Mouse (Mus musculus): ENCODE results near the gene Enpep. TPM values are rescaled to one million over a fixed set of nuclear protein-coding genes. Genes with fewer than 3 reads are reported as not detected.

The Enpep gene
- 0.05 and 0.12 TPM in 2 replicates for polyA plus RNA-seq (2016; fragmentation: Nextera tagmentation; extraction: Ambion mirVana)

DNA sequence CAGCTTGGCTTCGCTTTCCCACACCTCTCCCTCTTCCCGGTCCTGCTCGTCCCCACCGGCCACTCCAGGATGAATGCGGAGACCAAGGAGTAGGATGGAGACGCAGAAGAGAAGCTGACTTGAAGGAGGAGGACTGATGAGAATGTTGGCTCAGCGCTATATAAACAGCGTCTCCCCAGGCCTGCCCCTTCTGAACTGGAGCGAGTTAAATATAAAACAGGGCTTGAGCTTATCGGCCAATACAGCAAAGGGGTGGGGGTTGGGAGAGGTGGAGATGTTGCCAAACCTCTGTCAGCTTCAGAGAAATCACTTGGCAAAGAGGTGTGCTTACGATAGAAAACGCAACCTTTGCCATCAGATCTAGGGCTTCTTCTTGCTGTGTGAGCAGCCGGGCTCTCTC lies at the start of gene Enpep:
Gene Enpep, minus strand, starts transcription at position 135 of the 400 bp plus-strand sequence.
- no peak for DNase-seq (ENCODE audit: low spot score)
- Histone ChIP-seq H3K27me3 (ENCODE audit: low read depth, poor library complexity, severe bottlenecking) (no peaks in the 10 kb centered on the region), H3K27ac (replicated peaks) (no peak within 1 kb of the TSS), H3K9me3 (replicated peaks) (no peaks in the 10 kb centered on the region), H3K36me3 (no peaks in the 10 kb centered on the region), H3K4me1 (no peaks in the 10 kb centered on the region), H3K4me3 (no peak within 1 kb of the TSS)
- WGBS = 77% methylated on average over 13 of the region's 13 CpGs

DNA sequence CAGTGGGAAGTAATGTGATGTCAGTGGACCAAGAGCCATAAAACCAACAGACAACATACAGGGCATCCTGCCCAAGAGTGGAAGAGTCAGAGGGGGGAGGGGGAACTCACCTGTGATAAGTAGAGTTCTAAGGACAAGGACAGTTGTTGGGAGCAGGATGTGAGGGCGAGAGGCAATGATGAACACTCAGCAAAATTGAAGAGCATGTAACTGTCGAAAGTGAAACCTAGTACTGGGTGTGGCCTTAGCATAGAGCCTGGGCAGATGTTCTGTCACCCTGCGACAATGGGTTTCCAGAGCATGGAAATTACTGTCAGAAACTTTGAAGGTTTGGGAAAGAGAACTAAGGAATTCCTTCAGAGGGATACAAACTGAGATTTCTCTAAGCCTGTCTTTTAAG lies 46.6 kb upstream of the Enpep start:
- 84% methylated on average over 3 of the region's 3 CpGs for WGBS
- H3K4me3 ChIP-seq = no peak overlapping the region
- H3K27ac ChIP-seq (replicated peaks) = no peak overlapping the region
- no peaks in the 10 kb centered on the region for H3K4me1 ChIP-seq
- no peaks in the 10 kb centered on the region for H3K27me3 ChIP-seq (ENCODE audit: low read depth, poor library complexity, severe bottlenecking)
- no peaks in the 10 kb centered on the region for H3K36me3 ChIP-seq
- no peak for DNase-seq (ENCODE audit: low spot score)
- no peaks in the 10 kb centered on the region for H3K9me3 ChIP-seq (replicated peaks)

DNA sequence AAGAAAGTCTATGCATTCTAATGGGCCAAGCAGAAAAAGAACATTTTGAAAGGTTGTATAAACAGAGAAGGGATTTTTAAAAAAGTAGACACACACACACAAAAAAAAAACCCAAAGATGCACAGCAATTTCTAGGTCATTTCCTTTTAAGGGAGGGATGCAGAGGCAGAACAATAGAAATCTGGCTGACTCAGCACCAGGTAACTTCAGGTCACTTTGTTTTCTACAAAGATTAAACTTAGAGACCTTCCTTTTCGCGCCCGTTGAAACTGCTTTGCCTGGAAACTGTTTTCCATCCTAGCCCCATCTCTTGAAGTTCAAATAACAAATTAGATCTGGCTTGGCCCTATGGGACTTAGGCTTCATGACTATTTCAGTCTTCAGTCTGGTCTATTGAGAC lies 42.6 kb upstream of the Enpep start:
- no peak overlapping the region for H3K27ac ChIP-seq (replicated peaks)
- no peaks in the 10 kb centered on the region for H3K36me3 ChIP-seq
- 0 out of 2 replicates have a peak, but pooled peaks cover 3% of the 10 kb centered on the region for H3K4me1 ChIP-seq
- 96% methylated on average over 3 of the region's 3 CpGs for WGBS
- no peaks in the 10 kb centered on the region for H3K9me3 ChIP-seq (replicated peaks)
- no peaks in the 10 kb centered on the region for H3K27me3 ChIP-seq (ENCODE audit: low read depth, poor library complexity, severe bottlenecking)
- no peak overlapping the region for H3K4me3 ChIP-seq
- DNase-seq (ENCODE audit: low spot score) = no peak

DNA sequence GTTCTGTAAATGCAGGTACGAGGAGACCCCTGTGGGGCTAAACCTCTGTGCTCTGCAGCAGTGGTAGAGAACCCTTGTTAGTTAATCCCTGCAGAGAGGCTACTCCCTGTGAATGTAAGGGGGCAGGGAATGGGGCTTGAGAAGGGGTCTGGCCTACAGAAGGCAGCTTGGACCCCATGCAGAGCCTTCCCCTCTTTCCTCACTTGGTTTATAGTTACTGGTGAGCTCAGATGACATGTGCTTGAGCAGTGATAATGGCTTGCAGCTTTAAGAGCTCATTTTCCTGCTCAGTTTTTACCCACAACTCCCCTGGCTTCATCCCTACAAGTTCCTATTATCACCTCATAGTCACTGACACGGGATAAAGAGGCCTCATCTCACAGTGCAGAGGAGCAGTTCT lies 40.6 kb upstream of the Enpep start:
- 34% methylated on average over 2 of the region's 2 CpGs for WGBS
- H3K4me3 ChIP-seq = no peak overlapping the region
- H3K27ac ChIP-seq (replicated peaks) = no peak overlapping the region

DNA sequence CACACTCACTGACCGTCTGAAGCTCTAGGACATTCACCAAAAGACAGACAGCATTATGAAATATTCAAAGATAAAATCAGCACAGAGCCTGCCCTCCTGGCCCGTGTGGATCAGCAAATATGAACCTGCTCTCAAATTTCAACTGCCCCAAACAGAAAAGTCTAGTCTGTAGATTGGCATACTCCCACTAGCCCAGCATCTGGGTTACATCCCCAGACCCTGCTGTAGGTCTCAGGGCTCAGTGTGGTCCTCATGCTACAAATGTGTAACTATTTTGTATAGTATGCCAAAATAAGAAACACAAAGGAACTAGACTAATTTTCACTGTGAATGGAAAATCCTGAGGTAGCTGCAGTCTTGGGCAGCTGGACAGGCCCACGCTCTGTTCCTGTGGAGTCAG lies 37.0 kb upstream of the Enpep start:
- no peak for DNase-seq (ENCODE audit: low spot score)
- Histone ChIP-seq H3K9me3 (replicated peaks) (no peaks in the 10 kb centered on the region; the same call in 1 of the 2 replicates), H3K4me1 (0 out of 2 replicates have a peak, but pooled peaks cover 3% of the 10 kb centered on the region), H3K27ac (replicated peaks) (no peak overlapping the region), H3K4me3 (no peak overlapping the region), H3K27me3 (ENCODE audit: low read depth, poor library complexity, severe bottlenecking) (no peaks in the 10 kb centered on the region), H3K36me3 (no peaks in the 10 kb centered on the region)
- 86% methylated on average over 3 of the region's 3 CpGs for WGBS

More for the DNA sequence above, 40.6 kb upstream of the Enpep start:
- Histone ChIP-seq H3K36me3 (no peaks in the 10 kb centered on the region), H3K4me1 (0 out of 2 replicates have a peak, but pooled peaks cover 3% of the 10 kb centered on the region), H3K27me3 (ENCODE audit: low read depth, poor library complexity, severe bottlenecking) (no peaks in the 10 kb centered on the region), H3K9me3 (replicated peaks) (no peaks in the 10 kb centered on the region)
- no peak for DNase-seq (ENCODE audit: low spot score)

DNA sequence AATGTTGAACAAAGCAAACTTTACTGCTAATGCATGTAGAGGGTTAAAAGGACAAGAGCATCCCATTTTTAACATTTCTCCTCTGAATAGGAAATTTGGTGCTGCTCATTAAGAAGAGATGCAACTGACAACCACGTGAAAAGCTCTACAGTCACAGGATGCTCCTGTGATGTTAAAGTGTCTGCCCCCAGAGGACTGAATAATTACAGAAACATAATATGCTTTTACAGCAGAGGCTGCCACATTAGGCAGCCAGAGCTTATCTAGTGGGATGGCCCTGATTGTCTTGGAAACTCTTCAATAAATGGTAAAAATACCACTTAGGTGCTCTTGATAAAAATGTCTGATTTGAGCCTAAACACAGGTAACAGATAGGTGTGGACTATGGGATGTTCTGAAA lies 33.4 kb upstream of the Enpep start:
- no peaks in the 10 kb centered on the region for H3K36me3 ChIP-seq
- 79% methylated on average over 1 of the region's 1 CpGs for WGBS

DNA sequence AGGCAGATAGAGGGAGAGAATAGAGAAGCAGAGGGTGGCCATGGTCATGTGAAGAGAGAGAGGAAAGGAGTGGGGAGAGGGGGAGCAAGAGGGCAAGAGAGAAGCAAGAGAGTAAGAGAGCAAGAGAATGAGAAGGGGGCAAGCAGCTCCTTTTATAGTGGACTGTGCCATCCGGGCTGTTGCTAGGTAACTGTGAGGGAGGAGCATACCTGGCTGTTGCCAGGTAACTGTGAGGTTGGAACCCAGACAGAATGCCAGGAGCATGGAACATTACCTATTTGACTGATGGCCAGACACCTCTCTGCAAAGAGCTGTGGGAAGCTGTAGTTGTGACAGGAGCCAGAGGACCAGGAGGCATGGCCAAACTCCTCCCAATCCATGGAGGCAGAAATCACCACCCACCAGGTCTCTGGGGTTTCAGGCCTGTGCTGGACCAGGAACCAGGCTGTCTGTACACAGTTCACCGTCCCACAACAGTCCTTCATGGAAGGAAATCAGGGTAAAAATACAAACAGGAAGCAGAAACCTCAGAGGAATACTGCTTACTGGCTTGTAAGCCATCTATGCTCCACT lies 32.4 kb upstream of the Enpep start:
- Histone ChIP-seq H3K4me3 (no peak overlapping the region), H3K27me3 (ENCODE audit: low read depth, poor library complexity, severe bottlenecking) (no peaks in the 10 kb centered on the region), H3K36me3 (no peaks in the 10 kb centered on the region), H3K9me3 (replicated peaks) (no peaks in the 10 kb centered on the region; the same call in 1 of the 2 replicates), H3K27ac (replicated peaks) (no peak overlapping the region), H3K4me1 (no peaks in the 10 kb centered on the region)
- WGBS = 76% methylated on average over 2 of the region's 2 CpGs
- DNase-seq (ENCODE audit: low spot score) = no peak

More for the DNA sequence above, 33.4 kb upstream of the Enpep start:
- no peak for DNase-seq (ENCODE audit: low spot score)
- H3K4me1 ChIP-seq = no peaks in the 10 kb centered on the region
- H3K27ac ChIP-seq (replicated peaks) = no peak overlapping the region
- H3K9me3 ChIP-seq (replicated peaks) = no peaks in the 10 kb centered on the region; the same call in 1 of the 2 replicates
- H3K27me3 ChIP-seq (ENCODE audit: low read depth, poor library complexity, severe bottlenecking) = no peaks in the 10 kb centered on the region
- no peak overlapping the region for H3K4me3 ChIP-seq

DNA sequence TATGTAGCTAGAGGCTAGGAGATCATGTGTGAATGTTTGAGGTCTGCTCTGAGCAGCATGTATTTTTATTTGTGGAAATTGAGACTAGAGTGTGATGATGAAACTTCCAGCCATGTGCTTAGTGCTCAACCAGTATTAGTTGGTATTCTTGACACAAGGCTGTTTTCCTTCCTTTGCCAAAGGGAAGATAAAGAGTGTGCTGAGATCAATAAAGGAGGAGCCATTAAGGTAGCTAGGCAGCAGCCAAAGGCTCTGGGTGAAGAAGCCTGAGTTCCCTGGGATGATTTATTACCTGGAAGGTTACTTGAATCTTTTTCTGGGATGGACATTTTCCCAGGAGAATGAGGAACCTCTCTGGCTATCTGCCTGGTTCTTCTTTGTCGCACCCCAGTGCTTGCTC lies 30.9 kb upstream of the Enpep start:
- H3K27me3 ChIP-seq (ENCODE audit: low read depth, poor library complexity, severe bottlenecking) = no peaks in the 10 kb centered on the region
- WGBS = 96% methylated on average over 1 of the region's 1 CpGs
- no peak for DNase-seq (ENCODE audit: low spot score)
- no peaks in the 10 kb centered on the region; the same call in 1 of the 2 replicates for H3K9me3 ChIP-seq (replicated peaks)
- no peaks in the 10 kb centered on the region for H3K4me1 ChIP-seq
- H3K27ac ChIP-seq (replicated peaks) = no peak overlapping the region
- H3K36me3 ChIP-seq = no peaks in the 10 kb centered on the region
- H3K4me3 ChIP-seq = no peak overlapping the region

DNA sequence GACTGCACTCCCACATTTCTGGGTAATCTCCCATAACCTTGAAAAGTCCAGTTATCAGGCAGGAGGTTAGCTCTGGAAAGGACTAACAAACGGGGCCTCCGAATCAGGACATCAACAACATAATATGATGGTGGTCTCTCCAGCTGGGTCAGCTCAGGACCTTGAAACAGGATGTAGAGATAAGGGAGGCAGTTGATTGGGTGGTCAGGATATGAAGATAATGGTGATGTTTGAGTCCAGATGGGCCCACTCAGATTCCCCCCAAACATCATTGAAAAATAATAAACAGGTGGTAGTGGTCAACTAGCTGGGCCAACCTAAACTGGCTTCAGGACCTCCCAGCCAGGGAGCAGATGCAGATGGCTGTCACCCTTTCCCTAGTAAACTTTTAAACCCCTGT lies 25.6 kb upstream of the Enpep start:
- 88% methylated on average over 2 of the region's 2 CpGs for WGBS
- no peaks in the 10 kb centered on the region for H3K36me3 ChIP-seq
- no peaks in the 10 kb centered on the region for H3K4me1 ChIP-seq
- no peaks in the 10 kb centered on the region for H3K27me3 ChIP-seq (ENCODE audit: low read depth, poor library complexity, severe bottlenecking)
- H3K9me3 ChIP-seq (replicated peaks) = no peaks in the 10 kb centered on the region
- DNase-seq (ENCODE audit: low spot score) = no peak
- H3K4me3 ChIP-seq = no peak overlapping the region
- H3K27ac ChIP-seq (replicated peaks) = no peak overlapping the region

DNA sequence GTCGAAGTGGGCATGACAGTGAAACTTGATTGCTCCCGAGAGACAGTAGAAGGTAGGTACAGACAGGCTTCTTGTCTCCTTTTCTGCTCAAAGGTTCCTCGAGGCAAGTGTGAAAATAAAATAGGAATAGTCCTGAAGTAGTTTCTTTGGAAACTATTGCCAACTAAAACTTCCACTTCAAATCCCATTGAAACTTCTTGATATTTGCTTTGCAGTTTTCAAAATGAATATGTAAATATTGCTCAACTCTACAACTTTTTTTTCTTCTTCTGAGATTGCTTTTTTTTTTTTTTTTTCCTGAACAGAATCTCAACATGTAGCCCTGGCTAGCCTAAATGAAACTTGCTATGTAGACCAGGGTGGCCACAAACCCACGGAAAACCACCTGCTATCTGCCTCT lies 21.4 kb upstream of the Enpep start:
- no peak for DNase-seq (ENCODE audit: low spot score)
- no peak overlapping the region for H3K4me3 ChIP-seq
- H3K36me3 ChIP-seq = no peaks in the 10 kb centered on the region
- WGBS = 77% methylated on average over 4 of the region's 4 CpGs
- H3K4me1 ChIP-seq = no peaks in the 10 kb centered on the region
- H3K9me3 ChIP-seq (replicated peaks) = no peaks in the 10 kb centered on the region
- no peak overlapping the region for H3K27ac ChIP-seq (replicated peaks)
- H3K27me3 ChIP-seq (ENCODE audit: low read depth, poor library complexity, severe bottlenecking) = no peaks in the 10 kb centered on the region

DNA sequence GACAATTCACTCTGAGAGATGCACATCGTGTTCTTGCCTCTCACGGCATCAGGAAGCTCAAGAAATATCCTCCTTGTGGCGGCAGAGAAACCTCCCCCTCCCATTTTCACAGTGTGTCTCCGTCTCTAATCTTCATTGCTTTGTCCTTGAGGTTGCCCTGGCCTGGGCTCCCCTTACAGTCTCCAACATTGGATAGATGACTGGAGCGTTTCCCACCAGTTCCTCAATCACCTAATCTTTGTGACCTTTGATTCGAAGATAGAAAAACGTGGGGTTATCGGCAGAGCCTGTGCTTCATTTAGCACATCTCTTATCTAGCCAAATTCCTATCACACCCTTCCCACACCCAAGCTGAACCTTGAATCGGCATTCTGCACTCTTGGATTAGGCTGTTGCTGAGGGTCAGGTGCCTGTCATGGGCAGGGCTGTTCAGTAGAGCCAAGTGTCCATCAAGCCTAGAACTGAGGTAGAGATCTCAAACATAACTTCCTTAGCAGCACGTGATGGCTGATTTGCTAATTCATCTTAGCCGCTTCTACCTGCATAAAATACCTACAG lies 18.9 kb upstream of the Enpep start:
- Histone ChIP-seq H3K27me3 (ENCODE audit: low read depth, poor library complexity, severe bottlenecking) (no peaks in the 10 kb centered on the region), H3K9me3 (replicated peaks) (no peaks in the 10 kb centered on the region), H3K27ac (replicated peaks) (no peak overlapping the region), H3K4me1 (no peaks in the 10 kb centered on the region), H3K4me3 (no peak overlapping the region), H3K36me3 (no peaks in the 10 kb centered on the region)
- WGBS = 82% methylated on average over 11 of the region's 11 CpGs
- no peak for DNase-seq (ENCODE audit: low spot score)

DNA sequence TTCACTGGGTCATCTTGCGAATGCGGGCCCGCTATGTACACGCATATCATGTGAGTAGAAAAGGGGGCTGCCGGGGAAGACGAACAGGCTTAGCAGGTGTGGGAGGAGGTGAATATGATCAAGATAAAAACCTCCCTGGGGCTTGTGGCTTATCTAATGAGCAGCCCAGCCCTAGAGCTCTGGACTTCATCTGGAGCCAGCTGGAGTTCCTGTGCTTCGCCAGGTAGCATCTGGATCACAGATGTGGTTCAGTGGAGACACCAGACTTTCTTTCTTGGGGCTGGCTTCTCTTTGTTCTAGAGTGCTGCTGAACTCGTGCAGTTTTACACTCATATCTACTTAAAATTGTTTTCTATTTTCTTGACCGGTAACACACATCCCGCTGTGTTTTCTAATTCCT lies 14.8 kb upstream of the Enpep start:
- Histone ChIP-seq H3K27me3 (ENCODE audit: low read depth, poor library complexity, severe bottlenecking) (no peaks in the 10 kb centered on the region), H3K4me1 (no peaks in the 10 kb centered on the region), H3K36me3 (no peaks in the 10 kb centered on the region), H3K4me3 (no peak overlapping the region), H3K27ac (replicated peaks) (no peak overlapping the region), H3K9me3 (replicated peaks) (no peaks in the 10 kb centered on the region)
- no peak for DNase-seq (ENCODE audit: low spot score)
- 88% methylated on average over 10 of the region's 10 CpGs for WGBS

DNA sequence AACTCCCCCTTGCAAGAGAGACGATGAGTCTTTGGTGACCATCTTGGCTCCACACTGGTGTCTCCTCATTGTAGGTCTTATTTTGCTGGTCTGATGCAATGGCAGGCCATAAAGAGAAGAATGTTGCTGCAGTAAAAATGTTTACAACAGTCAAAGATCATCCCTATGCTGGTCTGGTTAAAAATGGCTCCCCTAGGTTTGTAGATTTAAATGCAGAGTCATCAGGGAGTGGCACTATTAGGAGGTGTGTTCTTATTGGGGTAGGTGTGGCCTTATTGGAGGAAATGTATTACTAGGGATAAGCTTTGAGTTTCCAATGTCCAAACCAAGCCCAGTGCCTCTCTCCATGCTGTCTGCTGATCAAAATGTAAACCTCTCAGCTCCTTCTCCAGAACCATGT lies 10.2 kb upstream of the Enpep start:
- 0 out of 2 replicates have a peak, but pooled peaks cover 7% of the 10 kb centered on the region for H3K9me3 ChIP-seq (replicated peaks)
- H3K27me3 ChIP-seq (ENCODE audit: low read depth, poor library complexity, severe bottlenecking) = no peaks in the 10 kb centered on the region
- DNase-seq (ENCODE audit: low spot score) = no peak
- no peak overlapping the region for H3K27ac ChIP-seq (replicated peaks)
- 100% methylated on average over 1 of the region's 1 CpGs for WGBS
- H3K4me1 ChIP-seq = peaks cover 4% of the 10 kb centered on the region
- H3K4me3 ChIP-seq = no peak overlapping the region
- no peaks in the 10 kb centered on the region for H3K36me3 ChIP-seq

All from midbrain, embryonic 10.5 days (tissue).